Mouse (Mus musculus) G1E (cell line): ENCODE data around the gene Glg1.

Source experiments
- CTCF ChIP-seq: IDR thresholded peaks from 2 replicates; pipeline ENCODE4 v1.5.1; 2012; ENCODE audit warnings: low read depth, low read length, inconsistent platforms, mixed read lengths
- GATA1 ChIP-seq: IDR thresholded peaks from 2 replicates; pipeline ENCODE4 v1.6.1; 2012; ENCODE audit warnings: borderline replicate concordance, low read length, inconsistent platforms, mixed read lengths
- GATA2 ChIP-seq: IDR thresholded peaks from 2 replicates; pipeline ENCODE4 v1.6.1; 2012; ENCODE audit warnings: low read depth, low read length, inconsistent platforms, borderline replicate concordance

DNA sequence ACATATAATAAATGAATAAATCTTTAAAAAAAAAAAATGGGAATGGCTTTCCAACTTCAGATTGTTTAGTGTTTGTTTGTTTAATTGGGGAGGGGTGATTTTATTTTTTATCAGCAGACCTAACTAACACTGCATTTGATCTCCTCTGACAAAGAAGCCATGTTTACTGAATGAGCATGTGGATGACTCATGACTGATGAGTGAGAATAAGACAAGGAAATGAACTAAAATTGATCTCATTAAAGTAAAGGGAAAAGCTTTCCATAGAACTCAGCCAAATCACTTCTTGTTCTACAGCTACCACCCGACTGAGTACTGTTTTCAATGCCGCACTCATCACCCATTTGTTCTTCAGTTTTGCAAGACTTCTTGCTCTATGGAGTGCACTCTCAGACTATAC is 25.3 kb downstream of the Glg1 start:
- TF ChIP-seq CTCF (no peak), GATA2 (no peak), GATA1 (no peak)
